Mouse (Mus musculus) embryo, embryonic 9.5 days (tissue): ENCODE data around the gene Crhr1.

Experiments
- DNase-seq: peaks from one replicate; pipeline ENCODE4 v3.0.0-alpha.2; 2017; ENCODE audit errors: extremely low spot score

Gene Crhr1

GRCm38 (mm10) chr11:104138976-104139375 is 6.3 kb downstream of the Crhr1 start:
- DNase-seq, result no peak

GRCm38 (mm10) chr11:104144930-104145329 is 12.3 kb downstream of the Crhr1 start:
- no peak for DNase-seq

GRCm38 (mm10) chr11:104148787-104149186 is 16.1 kb downstream of the Crhr1 start:
- no peak for DNase-seq

GRCm38 (mm10) chr11:104150911-104151310 is 18.3 kb downstream of the Crhr1 start:
- DNase-seq, result no peak

- DNase-seq, result no peak
These were observed 21.7 kb downstream of the Crhr1 start for GRCm38 (mm10) chr11:104154332-104154731.

GRCm38 (mm10) chr11:104154820-104155635 is 22.4 kb downstream of the Crhr1 start:
- peak; percentile 27 for DNase-seq

GRCm38 (mm10) chr11:104155899-104156298 is 23.2 kb downstream of the Crhr1 start:
- DNase-seq, result no peak

- no peak for DNase-seq
These were observed 23.7 kb downstream of the Crhr1 start for GRCm38 (mm10) chr11:104156391-104156790.

GRCm38 (mm10) chr11:104157603-104158259 is 25.1 kb downstream of the Crhr1 start:
- DNase-seq, result peak; percentile 87

- no peak for DNase-seq
These were observed 25.7 kb downstream of the Crhr1 start for GRCm38 (mm10) chr11:104158260-104158907.

- DNase-seq, result no peak
These were observed 27.2 kb downstream of the Crhr1 start for GRCm38 (mm10) chr11:104159769-104160272.

GRCm38 (mm10) chr11:104161153-104161552 is 28.5 kb downstream of the Crhr1 start:
- DNase-seq, result no peak

GRCm38 (mm10) chr11:104164257-104164656 is 31.6 kb downstream of the Crhr1 start:
- no peak for DNase-seq

- DNase-seq, result peak; percentile 66
These were observed 38.7 kb downstream of the Crhr1 start for GRCm38 (mm10) chr11:104171281-104171781.

GRCm38 (mm10) chr11:104178893-104179292 is 46.2 kb downstream of the Crhr1 start:
- no peak for DNase-seq

- no peak for DNase-seq
These were observed 47.1 kb downstream of the Crhr1 start for GRCm38 (mm10) chr11:104179804-104180203.

GRCm38 (mm10) chr11:104182141-104182540 is 49.5 kb downstream of the Crhr1 start:
- no peak for DNase-seq

GRCm38 (mm10) chr11:104186135-104186836 is 53.6 kb downstream of the Crhr1 start, which contains the start of gene Sppl2c:
Sppl2c (plus strand) TSS chr11:104186327.
- no peak for DNase-seq

GRCm38 (mm10) chr11:104186837-104187150 is 54.1 kb downstream of the Crhr1 start:
- no peak for DNase-seq

GRCm38 (mm10) chr11:104187766-104188165 is 55.1 kb downstream of the Crhr1 start:
- DNase-seq, result no peak

GRCm38 (mm10) chr11:104190008-104190407 is 57.4 kb downstream of the Crhr1 start:
- no peak for DNase-seq

- DNase-seq, result no peak
These were observed 62.7 kb downstream of the Crhr1 start for GRCm38 (mm10) chr11:104195382-104195781.
